Mouse (Mus musculus): ENCODE results near the gene Htra2. TPM values are rescaled to one million over a fixed set of nuclear protein-coding genes. Genes with fewer than 3 reads are reported as not detected.
A peak's percentile ranks its signal among the peaks of the same experiment; 100 is the strongest.

The Htra2 gene
- polyA plus RNA-seq (2014; fragmentation: Nextera tagmentation; extraction: Ambion mirVana): 37.8 and 45.9 TPM in 2 replicates

- Histone ChIP-seq H3K9ac (replicated peaks; ENCODE audit: low read depth, low read length) (peak within 1 kb of the TSS; percentile 74), H3K36me3 (ENCODE audit: control insufficient read depth, insufficient read depth, low read length) (peaks cover 18% of the 10 kb centered on the region), H3K27me3 (ENCODE audit: control insufficient read depth, insufficient read depth, low read length) (no peaks in the 10 kb centered on the region), H3K4me3 (ENCODE audit: low read depth, low read length) (peak within 1 kb of the TSS; percentile 77), H3K4me1 (ENCODE audit: control insufficient read depth, insufficient read depth, low read length) (peaks cover 24% of the 10 kb centered on the region), H3K4me2 (ENCODE audit: low read depth, low read length) (peak within 1 kb of the TSS; percentile 95), H3K9me3 (ENCODE audit: control insufficient read depth, low read length) (no peaks in the 10 kb centered on the region), H3K27ac (ENCODE audit: low read depth, low read length) (peak within 1 kb of the TSS; percentile 85)
- under 1% methylated on average over 45 of the region's 50 CpGs for WGBS
- ATAC-seq (ENCODE audit: low read depth): peak; percentile 38; the same call in 1 of the 2 replicates
Observed at GRCm38 (mm10) chr6:83054871-83055431, at the start of gene Htra2. Gene Htra2 (minus strand): TSS chr6:83055273.

- no peaks in the 10 kb centered on the region for H3K36me3 ChIP-seq (ENCODE audit: control insufficient read depth, insufficient read depth, low read length)
- no peak overlapping the region for H3K9ac ChIP-seq (replicated peaks; ENCODE audit: low read depth, low read length)
- no peak overlapping the region for H3K4me2 ChIP-seq (ENCODE audit: low read depth, low read length)
- no peaks in the 10 kb centered on the region for H3K9me3 ChIP-seq (ENCODE audit: control insufficient read depth, low read length)
- no peak for ATAC-seq (ENCODE audit: low read depth)
- WGBS: 80% methylated on average over 4 of the region's 4 CpGs
- H3K27me3 ChIP-seq (ENCODE audit: control insufficient read depth, insufficient read depth, low read length): peaks cover 3% of the 10 kb centered on the region; the same call in 1 of the 2 replicates
- no peak overlapping the region for H3K27ac ChIP-seq (ENCODE audit: low read depth, low read length)
- no peak overlapping the region for H3K4me3 ChIP-seq (ENCODE audit: low read depth, low read length)
- peaks cover 24% of the 10 kb centered on the region for H3K4me1 ChIP-seq (ENCODE audit: control insufficient read depth, insufficient read depth, low read length)
Observed at GRCm38 (mm10) chr6:83104158-83104557, 49.1 kb upstream of the Htra2 start.

DNA sequence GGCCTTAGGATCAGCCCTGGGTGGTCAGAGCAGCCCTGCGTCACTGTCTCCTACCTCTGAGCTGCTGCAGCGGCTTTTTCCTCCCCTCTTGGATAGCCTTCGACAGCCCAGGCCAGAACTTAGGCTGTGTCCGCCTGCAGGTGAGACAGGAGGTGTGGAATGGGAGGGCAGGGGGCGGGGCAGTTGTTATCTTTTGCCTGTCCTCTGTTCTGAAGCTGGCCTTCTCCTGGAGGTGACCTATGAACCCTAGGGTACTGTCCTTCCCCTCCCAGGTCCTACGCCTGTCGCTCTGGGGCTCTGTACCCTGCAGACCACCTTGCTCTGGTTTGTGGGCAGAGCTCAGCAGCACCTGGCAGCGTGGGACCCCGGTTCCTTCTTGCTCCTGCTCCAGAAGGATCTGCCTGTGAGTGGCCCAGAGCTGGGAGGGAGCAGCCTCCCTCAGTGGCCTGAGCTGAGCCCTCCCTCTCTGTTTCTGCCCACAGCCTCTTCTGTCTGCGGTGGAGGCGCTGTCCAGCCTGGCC is 48.1 kb upstream of the Htra2 start:
- peak overlapping the region; percentile 53; the same call in 1 of the 2 replicates for H3K4me3 ChIP-seq (ENCODE audit: low read depth, low read length)
- WGBS: 48% methylated on average over 11 of the region's 11 CpGs
- no peak for ATAC-seq (ENCODE audit: low read depth)

DNA sequence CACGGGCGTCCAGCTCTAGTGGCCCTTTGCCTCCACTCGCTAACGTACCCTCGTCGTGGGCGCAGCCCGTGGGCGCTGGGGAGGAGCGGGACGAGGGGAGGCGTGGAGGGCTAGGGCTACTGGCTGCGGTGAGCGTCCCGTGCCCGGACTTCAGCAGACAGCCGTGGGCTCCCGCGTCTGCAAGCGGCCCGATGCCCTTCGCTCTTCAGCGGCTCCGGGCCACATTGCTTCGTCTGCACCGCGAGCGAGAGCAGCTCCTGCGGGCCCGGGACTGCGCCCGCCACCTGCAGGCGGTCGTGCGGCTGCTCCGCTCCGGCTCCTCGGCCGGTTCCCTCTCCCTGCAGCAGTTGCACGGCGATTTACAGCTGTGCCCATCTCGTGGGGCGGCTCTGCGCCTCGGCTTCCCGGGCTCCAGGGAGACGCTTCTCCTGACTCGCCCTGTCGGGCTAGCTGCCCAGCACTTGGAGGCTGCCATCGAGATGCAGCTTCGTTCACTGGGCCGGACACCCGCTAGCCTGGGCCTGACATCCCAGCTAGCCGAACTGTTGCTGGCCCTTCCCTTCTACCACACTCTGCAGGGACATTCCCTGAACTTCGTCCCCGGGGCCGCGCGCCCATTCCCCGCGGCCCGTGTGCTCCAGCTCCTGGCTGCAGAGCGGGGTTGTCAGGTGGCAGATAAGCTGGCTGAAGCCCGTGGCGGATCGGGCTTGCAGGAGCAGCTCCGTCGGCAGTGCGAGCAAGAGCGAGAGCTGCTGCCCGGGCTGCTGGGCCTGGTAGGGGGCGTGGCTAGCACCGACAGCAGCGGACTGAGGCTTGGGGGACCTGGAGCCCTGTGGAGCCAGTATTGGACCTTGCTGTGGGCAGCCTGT is 46.8 kb upstream of the Htra2 start:
- no peaks in the 10 kb centered on the region for H3K9me3 ChIP-seq (ENCODE audit: control insufficient read depth, low read length)
- H3K9ac ChIP-seq (replicated peaks; ENCODE audit: low read depth, low read length): peak overlapping the region; percentile 78
- peaks cover 3% of the 10 kb centered on the region; the same call in 1 of the 2 replicates for H3K27me3 ChIP-seq (ENCODE audit: control insufficient read depth, insufficient read depth, low read length)
- H3K4me1 ChIP-seq (ENCODE audit: control insufficient read depth, insufficient read depth, low read length): peaks cover 16% of the 10 kb centered on the region
- peak overlapping the region; percentile 76 for H3K27ac ChIP-seq (ENCODE audit: low read depth, low read length)
- H3K36me3 ChIP-seq (ENCODE audit: control insufficient read depth, insufficient read depth, low read length): no peaks in the 10 kb centered on the region
- ATAC-seq (ENCODE audit: low read depth): peak; percentile 82
- peak overlapping the region; percentile 53 for H3K4me3 ChIP-seq (ENCODE audit: low read depth, low read length)
- peak overlapping the region; percentile 74 for H3K4me2 ChIP-seq (ENCODE audit: low read depth, low read length)
- WGBS: under 1% methylated on average over 65 of the region's 74 CpGs

More for the DNA sequence above, 48.1 kb upstream of the Htra2 start:
- H3K27me3 ChIP-seq (ENCODE audit: control insufficient read depth, insufficient read depth, low read length): peaks cover 3% of the 10 kb centered on the region; the same call in 1 of the 2 replicates
- H3K4me2 ChIP-seq (ENCODE audit: low read depth, low read length): peak overlapping the region; percentile 74
- no peaks in the 10 kb centered on the region for H3K9me3 ChIP-seq (ENCODE audit: control insufficient read depth, low read length)
- no peak overlapping the region for H3K27ac ChIP-seq (ENCODE audit: low read depth, low read length)
- H3K9ac ChIP-seq (replicated peaks; ENCODE audit: low read depth, low read length): 0 out of 2 replicates have a peak overlapping the region, but pooled peaks have one; percentile 28
- peaks cover 19% of the 10 kb centered on the region for H3K4me1 ChIP-seq (ENCODE audit: control insufficient read depth, insufficient read depth, low read length)
- no peaks in the 10 kb centered on the region for H3K36me3 ChIP-seq (ENCODE audit: control insufficient read depth, insufficient read depth, low read length)

DNA sequence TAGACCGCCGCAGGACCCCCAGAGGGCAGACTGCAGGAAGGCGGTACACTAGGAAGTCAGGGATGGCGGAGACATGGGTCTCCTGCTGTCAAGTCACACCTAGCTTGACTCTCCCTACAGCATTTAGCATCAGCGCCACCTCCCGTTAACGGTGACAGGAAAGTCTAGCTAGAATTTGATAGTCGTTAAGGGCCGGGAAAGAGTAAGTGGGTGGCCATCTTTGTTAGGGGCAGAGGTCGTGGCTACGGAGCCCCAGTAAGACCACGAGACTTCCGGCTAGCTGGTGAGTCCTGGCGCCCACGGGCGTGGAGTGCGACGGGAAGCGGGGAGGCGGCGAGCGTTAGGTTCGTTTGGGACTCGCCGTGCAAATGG is 46.2 kb upstream of the Htra2 start, which contains the start of the genes Ccdc142 and Gm42688:
TSS of gene Ccdc142 (plus strand) at position 286 of the 372 bp plus-strand sequence.
TSS of gene Gm42688 (plus strand) at position 302 of the 372 bp plus-strand sequence.
- Histone ChIP-seq H3K4me2 (ENCODE audit: low read depth, low read length) (peak within 1 kb of the TSS; percentile 74), H3K36me3 (ENCODE audit: control insufficient read depth, insufficient read depth, low read length) (no peaks in the 10 kb centered on the region), H3K4me3 (ENCODE audit: low read depth, low read length) (peak within 1 kb of the TSS; percentile 53), H3K27me3 (ENCODE audit: control insufficient read depth, insufficient read depth, low read length) (peaks cover 3% of the 10 kb centered on the region; the same call in 1 of the 2 replicates), H3K27ac (ENCODE audit: low read depth, low read length) (peak within 1 kb of the TSS; percentile 76), H3K9ac (replicated peaks; ENCODE audit: low read depth, low read length) (peak within 1 kb of the TSS; percentile 78), H3K9me3 (ENCODE audit: control insufficient read depth, low read length) (no peaks in the 10 kb centered on the region), H3K4me1 (ENCODE audit: control insufficient read depth, insufficient read depth, low read length) (peaks cover 16% of the 10 kb centered on the region)
- under 1% methylated on average over 25 of the region's 25 CpGs for WGBS
- peak; percentile 91 for ATAC-seq (ENCODE audit: low read depth)

GRCm38 (mm10) chr6:83098411-83098810 is 43.3 kb upstream of the Htra2 start:
- no peak for ATAC-seq (ENCODE audit: low read depth)
- Histone ChIP-seq H3K4me2 (ENCODE audit: low read depth, low read length) (no peak overlapping the region), H3K27ac (ENCODE audit: low read depth, low read length) (no peak overlapping the region), H3K9me3 (ENCODE audit: control insufficient read depth, low read length) (no peaks in the 10 kb centered on the region), H3K4me3 (ENCODE audit: low read depth, low read length) (no peak overlapping the region), H3K4me1 (ENCODE audit: control insufficient read depth, insufficient read depth, low read length) (peaks cover 16% of the 10 kb centered on the region), H3K9ac (replicated peaks; ENCODE audit: low read depth, low read length) (no peak overlapping the region), H3K36me3 (ENCODE audit: control insufficient read depth, insufficient read depth, low read length) (no peaks in the 10 kb centered on the region), H3K27me3 (ENCODE audit: control insufficient read depth, insufficient read depth, low read length) (peaks cover 3% of the 10 kb centered on the region; the same call in 1 of the 2 replicates)
- 63% methylated on average over 2 of the region's 2 CpGs for WGBS

GRCm38 (mm10) chr6:83095968-83096367 is 40.9 kb upstream of the Htra2 start:
- H3K9me3 ChIP-seq (ENCODE audit: control insufficient read depth, low read length): no peaks in the 10 kb centered on the region
- no peak overlapping the region for H3K27ac ChIP-seq (ENCODE audit: low read depth, low read length)
- H3K4me1 ChIP-seq (ENCODE audit: control insufficient read depth, insufficient read depth, low read length): no peaks in the 10 kb centered on the region; the same call in 1 of the 2 replicates
- no peak overlapping the region for H3K4me3 ChIP-seq (ENCODE audit: low read depth, low read length)
- H3K27me3 ChIP-seq (ENCODE audit: control insufficient read depth, insufficient read depth, low read length): no peaks in the 10 kb centered on the region
- 47% methylated on average over 6 of the region's 6 CpGs for WGBS
- ATAC-seq (ENCODE audit: low read depth): no peak
- H3K9ac ChIP-seq (replicated peaks; ENCODE audit: low read depth, low read length): no peak overlapping the region
- H3K4me2 ChIP-seq (ENCODE audit: low read depth, low read length): no peak overlapping the region
- no peaks in the 10 kb centered on the region for H3K36me3 ChIP-seq (ENCODE audit: control insufficient read depth, insufficient read depth, low read length)

DNA sequence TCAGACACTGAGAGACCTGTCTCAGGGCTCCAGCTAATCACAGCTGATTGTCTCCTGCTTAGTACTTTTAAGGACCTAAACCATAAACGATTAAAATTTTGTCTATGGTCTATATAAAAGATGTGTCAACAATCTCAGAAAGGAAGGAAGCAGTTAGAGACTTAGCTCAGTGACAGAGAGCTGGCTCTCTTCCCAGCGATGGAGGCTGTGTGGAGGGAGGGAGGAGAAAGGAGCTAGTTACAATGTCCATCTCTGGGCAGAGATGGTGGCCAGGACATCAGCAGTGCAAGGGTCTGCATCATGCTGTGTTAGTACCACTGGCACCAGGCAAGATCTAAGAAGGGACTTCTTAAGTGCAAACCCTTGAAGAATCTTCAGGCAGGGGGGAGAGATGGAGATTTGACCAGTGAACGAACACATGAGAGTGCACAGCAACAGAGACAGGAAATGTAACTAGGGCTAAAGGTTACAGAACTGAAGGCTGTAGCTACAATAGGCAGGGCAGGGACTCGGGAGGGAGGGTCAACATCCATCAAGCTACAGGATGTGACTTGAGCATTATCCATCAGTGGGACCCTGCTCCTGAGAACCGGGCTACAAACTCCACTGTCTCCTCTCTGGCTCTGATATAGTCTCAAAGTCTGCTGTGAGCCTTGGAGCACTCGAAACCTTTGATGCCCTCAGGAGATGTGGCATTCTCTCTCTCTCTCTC is 37.5 kb upstream of the Htra2 start:
- ATAC-seq (ENCODE audit: low read depth): no peak
- H3K4me2 ChIP-seq (ENCODE audit: low read depth, low read length): no peak overlapping the region
- H3K9me3 ChIP-seq (ENCODE audit: control insufficient read depth, low read length): no peaks in the 10 kb centered on the region
- WGBS: 41% methylated on average over 6 of the region's 6 CpGs
- no peaks in the 10 kb centered on the region for H3K4me1 ChIP-seq (ENCODE audit: control insufficient read depth, insufficient read depth, low read length)
- no peak overlapping the region for H3K9ac ChIP-seq (replicated peaks; ENCODE audit: low read depth, low read length)
- H3K4me3 ChIP-seq (ENCODE audit: low read depth, low read length): no peak overlapping the region
- no peaks in the 10 kb centered on the region for H3K36me3 ChIP-seq (ENCODE audit: control insufficient read depth, insufficient read depth, low read length)
- H3K27me3 ChIP-seq (ENCODE audit: control insufficient read depth, insufficient read depth, low read length): peaks cover 19% of the 10 kb centered on the region
- no peak overlapping the region for H3K27ac ChIP-seq (ENCODE audit: low read depth, low read length)

All from neural tube, embryonic 14.5 days (tissue).